Mouse (Mus musculus): Measurements from ENCODE around the gene Snx20.
"Not testable (repeated sequence)": the region's sequence is repeated elsewhere in the genome, so short reads cannot be mapped to it uniquely, and the experiment has no call there.

Gene Snx20

GRCm38 (mm10) chr8:88635474-88636397 lies at the start of gene Snx20:
Gene Snx20, minus strand, starts transcription at chr8:88636128.
- no peak for DNase-seq (ENCODE audit: low read depth, low spot score)

- DNase-seq (ENCODE audit: low read depth, low spot score): peak; percentile 47
Measured at GRCm38 (mm10) chr8:88683656-88684289, 47.8 kb upstream of the Snx20 start.

DNA sequence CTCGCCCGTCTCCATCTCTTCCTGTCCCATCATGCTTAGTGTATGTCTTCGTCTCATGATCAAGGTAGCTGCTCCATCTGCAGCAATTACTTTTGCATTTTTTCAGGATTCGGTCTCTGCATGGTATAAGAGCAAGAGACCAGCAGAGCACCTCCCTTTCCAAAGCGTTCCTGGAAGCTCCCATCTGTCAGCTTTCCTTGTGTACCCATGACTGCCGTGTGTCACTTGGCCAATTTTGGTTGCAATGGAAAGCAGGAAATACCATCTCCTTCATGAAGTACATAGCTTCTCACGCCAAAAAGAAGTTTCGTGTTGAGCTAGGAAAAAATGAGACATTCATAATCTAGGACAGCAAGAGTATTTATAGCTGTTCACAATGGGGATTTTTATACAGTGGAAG lies 45.1 kb upstream of the Snx20 start:
- peak; percentile 84 for DNase-seq (ENCODE audit: low read depth, low spot score)

DNA sequence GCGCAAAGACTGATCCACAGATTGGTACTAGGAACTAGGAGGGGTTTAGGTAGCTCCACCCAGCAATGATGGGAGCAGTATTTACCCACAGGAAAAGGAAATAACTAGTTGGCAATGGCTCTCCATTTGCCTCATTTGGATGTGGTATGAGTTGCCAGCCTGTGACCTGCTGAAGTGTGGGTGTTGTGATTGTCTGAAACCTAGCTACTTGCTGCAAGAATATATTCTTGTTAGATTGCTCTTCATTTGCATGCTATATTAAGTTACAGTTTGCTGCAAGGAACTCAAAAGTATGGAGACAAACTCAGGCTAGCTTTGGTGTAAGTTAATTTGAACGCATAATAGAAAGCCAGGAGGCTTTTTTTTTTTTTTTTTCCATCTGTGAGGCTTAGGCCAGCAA lies 44.6 kb upstream of the Snx20 start:
- peak; percentile 63 for DNase-seq (ENCODE audit: low read depth, low spot score)

DNA sequence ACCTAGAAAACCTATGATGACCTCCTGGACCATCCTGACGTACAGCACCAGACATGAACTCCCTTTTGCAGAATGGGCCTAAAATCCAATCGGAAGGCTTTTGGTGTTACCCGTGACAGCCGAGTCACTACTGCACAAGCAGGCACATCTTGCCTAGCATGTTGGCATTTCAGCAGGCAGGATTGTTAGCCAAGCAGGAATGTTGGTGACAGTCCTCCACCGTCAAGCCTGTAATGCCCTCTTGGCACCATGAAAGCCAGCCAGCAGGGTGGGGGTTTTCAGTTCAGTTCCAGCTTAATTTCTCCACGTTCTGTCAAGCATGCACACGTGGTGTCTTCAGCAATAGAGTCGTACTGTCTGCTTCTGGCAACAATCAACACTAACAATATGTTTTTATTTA lies 41.1 kb upstream of the Snx20 start:
- no peak for DNase-seq (ENCODE audit: low read depth, low spot score)

GRCm38 (mm10) chr8:88675372-88676165 lies 39.6 kb upstream of the Snx20 start:
- peak; percentile 55 for DNase-seq (ENCODE audit: low read depth, low spot score)

- no peak for DNase-seq (ENCODE audit: low read depth, low spot score)
Measured at GRCm38 (mm10) chr8:88673859-88674258, 37.9 kb upstream of the Snx20 start.

- DNase-seq (ENCODE audit: low read depth, low spot score): peak; percentile 62
Measured at GRCm38 (mm10) chr8:88671575-88671974, 35.6 kb upstream of the Snx20 start.

DNA sequence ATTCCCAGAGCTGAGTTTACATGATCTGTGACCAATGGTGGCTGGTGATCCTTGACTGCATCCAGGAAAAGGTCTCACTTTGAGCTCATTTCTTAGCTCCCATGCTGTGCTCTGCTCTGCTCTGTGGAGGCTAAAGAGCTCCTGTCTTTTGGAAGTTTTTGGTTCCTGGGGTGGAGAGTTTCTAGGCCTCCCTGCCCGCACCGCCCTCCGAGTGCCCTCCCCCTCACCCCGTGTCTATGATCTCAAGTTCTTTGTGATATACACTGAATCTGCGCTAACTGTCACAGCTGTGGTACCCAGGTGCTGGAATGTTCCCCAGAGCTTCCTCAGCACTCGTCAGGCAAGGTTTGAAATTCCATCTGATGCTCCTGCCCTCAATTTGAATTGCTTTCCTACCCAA lies 34.9 kb upstream of the Snx20 start:
- DNase-seq (ENCODE audit: low read depth, low spot score): peak; percentile 40

DNA sequence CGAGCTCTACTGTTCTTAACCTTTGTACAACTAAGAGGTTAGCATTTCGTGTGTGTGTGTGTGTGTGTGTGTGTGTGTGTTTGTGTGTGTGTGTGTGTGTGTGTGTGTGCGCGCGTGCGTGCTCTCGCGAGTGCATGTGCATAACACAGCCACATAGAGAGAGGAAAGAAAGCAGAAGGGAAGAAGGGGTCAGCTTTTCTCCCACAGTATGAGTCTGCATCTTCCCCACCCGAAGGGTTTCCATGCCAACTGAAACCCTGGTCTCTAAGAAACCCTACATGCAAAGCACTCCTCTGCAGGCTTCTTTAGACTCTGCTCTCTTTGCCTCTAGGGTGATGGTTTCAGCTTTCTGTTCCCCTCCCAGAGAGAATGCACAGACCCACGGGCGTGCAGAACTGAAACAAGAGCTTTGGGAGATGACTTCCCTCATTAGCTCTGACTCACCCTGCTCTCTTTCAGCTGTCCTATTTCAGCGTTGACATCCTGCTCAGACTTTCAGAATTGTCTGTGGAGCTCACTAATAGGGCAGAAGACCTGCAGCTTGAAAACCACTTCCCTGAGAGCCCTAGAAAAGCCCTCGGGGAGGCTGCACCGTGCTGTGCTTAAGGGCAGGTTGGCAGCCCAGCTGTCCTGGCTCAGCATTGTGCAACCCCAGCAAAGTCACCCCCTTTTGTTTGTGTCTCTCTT lies 32.6 kb upstream of the Snx20 start:
- peak; percentile 89 for DNase-seq (ENCODE audit: low read depth, low spot score)

GRCm38 (mm10) chr8:88666435-88666834 lies 30.5 kb upstream of the Snx20 start:
- DNase-seq (ENCODE audit: low read depth, low spot score): no peak

- DNase-seq (ENCODE audit: low read depth, low spot score): peak; percentile 62
Measured at GRCm38 (mm10) chr8:88664947-88665346, 29.0 kb upstream of the Snx20 start.

GRCm38 (mm10) chr8:88664121-88664520 lies 28.2 kb upstream of the Snx20 start:
- no peak for DNase-seq (ENCODE audit: low read depth, low spot score)

DNA sequence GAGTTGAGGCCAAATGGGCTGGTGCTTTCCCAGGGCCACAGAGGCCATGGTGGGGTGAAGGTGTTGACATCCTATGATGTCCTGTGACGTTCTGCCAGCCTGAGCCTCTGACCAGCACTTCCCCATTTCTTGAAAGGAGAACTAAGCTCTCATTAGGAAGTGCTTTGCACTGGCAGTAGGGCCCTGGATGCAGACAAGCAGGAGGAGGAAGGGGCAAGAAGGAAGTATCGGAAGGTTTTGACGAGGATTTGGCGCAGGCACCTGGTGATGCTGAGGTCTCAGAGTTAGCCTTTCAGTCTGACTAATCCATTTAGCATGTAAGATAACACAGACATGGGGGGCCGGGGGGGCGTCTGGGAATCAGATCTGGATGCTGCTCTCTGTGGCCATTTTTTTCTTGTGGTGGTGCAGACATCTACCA lies 26.5 kb upstream of the Snx20 start:
- no peak for DNase-seq (ENCODE audit: low read depth, low spot score)

DNA sequence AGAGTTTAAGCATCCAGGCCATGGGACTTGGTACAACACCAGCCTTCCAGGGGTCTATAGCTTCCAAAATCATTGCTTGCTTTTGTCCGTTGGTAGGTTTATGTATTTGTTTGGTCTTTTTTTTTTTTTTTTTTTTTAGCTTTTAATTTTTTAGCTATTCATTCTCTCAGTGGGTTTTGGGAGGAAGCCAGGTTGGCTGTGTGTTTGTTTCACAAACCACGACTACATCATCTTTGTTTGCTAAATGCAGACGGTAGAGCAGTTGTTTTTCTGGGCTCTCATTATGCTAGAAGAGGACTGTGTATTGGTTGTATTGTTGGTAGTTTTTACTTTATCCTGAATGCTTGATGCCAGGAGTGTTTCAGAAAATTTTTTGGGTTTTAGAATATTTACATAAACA lies 23.9 kb upstream of the Snx20 start:
- no peak for DNase-seq (ENCODE audit: low read depth, low spot score)

- peak; percentile 85 for DNase-seq (ENCODE audit: low read depth, low spot score)
Measured at GRCm38 (mm10) chr8:88655334-88655733, 19.4 kb upstream of the Snx20 start.

- DNase-seq (ENCODE audit: low read depth, low spot score): not testable (repeated sequence)
Measured at GRCm38 (mm10) chr8:88651122-88651521, 15.2 kb upstream of the Snx20 start.

DNA sequence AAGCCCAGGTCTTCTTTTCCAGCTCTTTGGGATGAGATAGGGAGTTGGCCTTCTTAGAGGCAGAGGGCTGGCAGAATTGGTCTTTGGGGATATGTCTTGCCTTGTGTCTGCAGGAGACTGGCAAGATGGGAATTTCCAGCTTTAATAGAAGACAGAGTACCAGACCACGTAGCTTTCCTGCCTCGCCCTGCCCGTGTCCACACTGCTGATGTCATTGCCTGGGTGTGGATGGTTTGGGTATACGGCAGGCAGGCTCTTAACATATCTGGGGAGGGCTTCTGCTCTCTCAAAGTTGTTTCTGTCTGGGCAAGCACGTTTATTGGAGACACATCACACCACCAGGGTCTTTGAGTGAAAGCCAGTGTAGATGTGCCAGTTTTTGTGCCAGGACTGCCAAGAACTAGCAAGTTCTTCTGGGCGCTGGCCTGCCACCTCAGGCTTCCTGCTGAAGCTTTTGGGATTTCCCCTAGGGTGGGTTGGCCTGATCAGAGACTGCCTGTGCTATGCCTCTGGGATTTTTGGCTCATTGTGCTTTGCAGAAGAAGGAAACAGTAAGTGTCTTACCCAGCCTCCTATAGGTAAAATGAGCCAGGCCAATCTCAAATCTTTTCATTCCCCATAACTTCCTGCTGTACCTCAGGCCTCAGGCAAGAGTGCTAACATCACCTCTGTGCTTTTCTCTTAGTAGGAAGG lies 14.2 kb upstream of the Snx20 start:
- no peak for DNase-seq (ENCODE audit: low read depth, low spot score)

- DNase-seq (ENCODE audit: low read depth, low spot score): no peak
Measured at GRCm38 (mm10) chr8:88648322-88648721, 12.4 kb upstream of the Snx20 start.

DNA sequence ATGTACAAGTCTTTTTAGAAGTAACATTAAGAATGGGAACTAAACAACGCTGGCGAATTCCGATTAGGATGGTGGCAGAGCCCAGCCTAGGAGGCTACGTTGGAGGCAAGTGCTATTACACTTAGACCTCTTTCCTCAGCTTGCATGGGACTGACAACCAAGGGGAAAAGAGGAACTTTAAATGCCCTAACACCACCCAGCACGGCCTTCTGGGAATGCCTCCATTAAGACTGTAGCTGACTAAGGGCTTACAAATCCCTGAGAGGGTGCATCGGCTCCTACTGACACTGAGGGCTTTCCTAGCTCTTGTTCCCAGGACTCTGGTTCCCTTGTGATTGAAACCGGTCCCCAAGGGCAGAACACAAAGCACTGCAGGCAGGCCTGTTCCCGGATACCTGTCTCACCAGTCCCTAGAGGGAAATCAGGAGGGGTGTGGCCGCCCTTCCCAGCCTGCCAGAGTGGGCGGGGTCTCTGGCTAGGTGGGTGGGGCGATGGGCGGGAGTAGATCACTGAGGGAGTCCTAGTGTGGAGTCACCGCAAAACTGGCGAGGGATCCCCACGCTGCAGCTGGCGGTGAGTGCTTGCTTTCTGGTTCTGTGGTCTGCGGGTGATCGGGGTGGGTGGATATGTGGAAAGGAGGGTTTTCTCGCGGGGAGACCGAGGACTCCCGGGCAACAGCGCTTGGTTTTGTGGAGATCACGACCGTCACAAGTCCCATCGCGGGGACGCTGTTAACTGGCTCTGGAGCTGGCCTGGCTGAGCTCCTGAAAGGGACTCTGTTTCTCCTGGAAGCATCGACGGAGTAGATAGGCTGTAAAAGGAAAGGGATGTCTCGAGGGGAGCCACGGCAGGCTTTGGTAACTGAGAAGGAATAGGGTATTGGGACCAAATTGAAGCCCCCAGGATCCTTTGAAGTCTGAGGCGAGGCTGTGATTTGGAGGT lies 11.2 kb upstream of the Snx20 start, which contains the start of gene Nod2:
Gene Nod2 (plus strand): TSS at position 479 of the 942 bp plus-strand sequence.
- DNase-seq (ENCODE audit: low read depth, low spot score): peak; percentile 63

All from brain, adult 2 months (tissue).